In the genomic region with DNA sequence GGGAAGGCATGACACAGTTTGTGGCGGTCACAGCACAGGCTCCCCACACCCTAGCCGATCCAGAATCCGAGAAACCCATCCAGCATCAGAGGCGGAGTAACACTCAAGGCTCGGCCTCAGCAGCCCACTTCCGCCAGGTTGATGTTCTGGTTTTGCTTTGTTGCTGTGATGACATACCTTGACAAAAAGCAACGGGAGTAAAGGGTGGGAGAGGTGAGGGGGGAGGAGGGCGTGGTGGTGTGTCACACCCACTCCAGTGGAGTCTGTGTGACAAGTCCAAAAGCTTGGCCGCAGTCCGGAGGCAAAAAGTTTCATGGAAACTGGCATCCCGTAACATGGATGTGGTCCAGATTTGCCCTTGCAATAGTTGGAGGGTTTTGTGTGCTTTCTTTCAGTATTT, we compare ENCODE assay signal across 24 mouse cellular contexts. TPM values are rescaled to one million over a fixed set of nuclear protein-coding genes. Genes with fewer than 3 reads are reported as not detected.
A peak's percentile ranks its signal among the peaks of the same experiment; 100 is the strongest.
DNase-seq lines count a peak whose midpoint lies in the region; ATAC-seq and TF ChIP-seq lines count a peak whose summit lies in the region.
"Had no signal": no experiment of that assay in that cellular context is flagged by ENCODE, and none has a peak within 500 bp of the region (broad histone marks: within the 10 kb centered on the region; RNA-seq: fewer than 3 reads in every experiment).

No protein-coding gene starts in this region.

- H3K27ac ChIP-seq in ES-Bruce4 (ENCODE audit: insufficient read depth, low read length), result peak overlapping the region; percentile 35
- H3K27ac ChIP-seq in ES-E14 (ENCODE audit: insufficient read depth, low read depth, low read length, poor library complexity, severe bottlenecking), result peak overlapping the region; percentile 95
- no peak overlapping the region for H3K27ac ChIP-seq in intestine, postnatal 0 days (ENCODE audit: low read depth, low read length)
- H3K27ac ChIP-seq: forebrain, embryonic 10.5 days; forebrain, embryonic 13.5 days; hindbrain, embryonic 12.5 days; hindbrain, embryonic 15.5 days; intestine, embryonic 15.5 days had no signal

- in situ Hi-C loops in ES-E14 (cut with MboI; ENCODE audit: low sequenced_read_pairs in 2 of 2, unreplicated experiment in 2 of 2), result no loop called here

- H3K4me1 ChIP-seq in ES-Bruce4 (ENCODE audit: control insufficient read depth, insufficient read depth, low read length), result peaks cover 9% of the 10 kb centered on the region
- H3K4me1 ChIP-seq in ES-E14 (ENCODE audit: control insufficient read depth in 2 of 2, insufficient read depth in 2 of 2, low read length in 2 of 2, poor library complexity in 1 of 2), result peaks cover 7 to 32% of the 10 kb centered on the region in 2 experiments
- H3K4me1 ChIP-seq in intestine, postnatal 0 days (replicated peaks; ENCODE audit: control insufficient read depth, insufficient read depth, low read length), result no peaks in the 10 kb centered on the region
- H3K4me1 ChIP-seq: forebrain, embryonic 10.5 days; forebrain, embryonic 13.5 days; hindbrain, embryonic 12.5 days; hindbrain, embryonic 15.5 days; intestine, embryonic 15.5 days had no signal

- no peak overlapping the region for H3K4me2 ChIP-seq in intestine, postnatal 0 days (replicated peaks; ENCODE audit: low read depth)
- H3K4me2 ChIP-seq: forebrain, embryonic 13.5 days; heart, embryonic 11.5 days; hindbrain, embryonic 12.5 days; hindbrain, embryonic 15.5 days; intestine, embryonic 15.5 days had no signal

- WGBS in intestine, postnatal 0 days, result 83% methylated on average over 11 of the region's 11 CpGs

- DNase-seq in ES-E14 (ENCODE audit: low read depth, low spot score), result peak; percentile 76
- DNase-seq in ZHBTc4 (ENCODE audit: low read depth, low spot score), result peak; percentile 96
- no peak for DNase-seq in frontal cortex, postnatal 25 days (ENCODE audit: low spot score in 2 of 2)
- DNase-seq in thymus, postnatal 0 days (ENCODE audit: low spot score), result no peak
- DNase-seq: adrenal gland, postnatal 10 days; adrenal gland, postnatal 36 days; cerebellum, adult 18-20 months; cerebellum, adult 9-10 months; cerebellum, postnatal 14 days; gastrocnemius, postnatal 10 days; gastrocnemius, postnatal 36 days; heart, adult 11 months; kidney, adult 18-20 months had no signal

- no peak overlapping the region for H3K9ac ChIP-seq in ES-Bruce4 (ENCODE audit: low read depth, poor library complexity, severe bottlenecking)
- peak overlapping the region; percentile 57 for H3K9ac ChIP-seq in ES-E14 (ENCODE audit: insufficient read depth, low read depth, low read length, poor library complexity, severe bottlenecking)
- H3K9ac ChIP-seq in intestine, postnatal 0 days (ENCODE audit: low read depth, low read length), result no peak overlapping the region
- H3K9ac ChIP-seq: forebrain, embryonic 13.5 days; hindbrain, embryonic 12.5 days; hindbrain, embryonic 15.5 days; intestine, embryonic 15.5 days had no signal

- no peaks in the 10 kb centered on the region for H3K9me3 ChIP-seq in ES-Bruce4 (replicated peaks; ENCODE audit: control insufficient read depth, insufficient read depth, low read length, poor library complexity, severe bottlenecking)
- H3K9me3 ChIP-seq in ES-E14 (ENCODE audit: control insufficient read depth, insufficient read depth, low read depth, low read length), result no peaks in the 10 kb centered on the region
- H3K9me3 ChIP-seq in intestine, postnatal 0 days (ENCODE audit: control insufficient read depth), result no peaks in the 10 kb centered on the region
- H3K9me3 ChIP-seq: forebrain, embryonic 10.5 days; forebrain, embryonic 13.5 days; G1E; hindbrain, embryonic 12.5 days; hindbrain, embryonic 15.5 days; intestine, embryonic 15.5 days had no signal

- 0 out of 2 replicates have a peak, but pooled peaks have one; percentile 63 for TF ChIP-seq EP300 in ES-Bruce4 (IDR thresholded peaks at IDR 0.05; ENCODE audit: insufficient read depth, low read depth, low read length)

- no peak for ATAC-seq in intestine, postnatal 0 days
- ATAC-seq: forebrain, embryonic 13.5 days; forebrain, embryonic 16.5 days; intestine, embryonic 15.5 days; Patski had no signal

- TF ChIP-seq CTCF in ES-Bruce4 (IDR thresholded peaks at IDR 0.05; ENCODE audit: low read depth, low read length), result no peak
- no peak for TF ChIP-seq CTCF in intestine, postnatal 0 days (IDR thresholded peaks at IDR 0.05; ENCODE audit: low read depth)

- TF ChIP-seq POLR2A in ES-Bruce4 (IDR thresholded peaks at IDR 0.05; ENCODE audit: insufficient read depth, low read length), result no peak

- H3K36me3 ChIP-seq in ES-Bruce4 (ENCODE audit: control insufficient read depth, insufficient read depth, low read length, poor library complexity, severe bottlenecking) (no peaks in the 10 kb centered on the region), ES-E14 (ENCODE audit: control insufficient read depth, insufficient read depth, low read length, poor library complexity, severe bottlenecking) (no peaks in the 10 kb centered on the region)
- no peaks in the 10 kb centered on the region for H3K36me3 ChIP-seq in intestine, postnatal 0 days (ENCODE audit: control insufficient read depth, insufficient read depth)
- H3K36me3 ChIP-seq: forebrain, embryonic 10.5 days; G1E; hindbrain, embryonic 12.5 days; hindbrain, embryonic 15.5 days; intestine, embryonic 15.5 days had no signal

- peak overlapping the region; percentile 6 for H3K4me3 ChIP-seq in ES-Bruce4 (ENCODE audit: low read depth, low read length)
- peak overlapping the region; percentile 28 to 44 for H3K4me3 ChIP-seq in ES-E14 (ENCODE audit: insufficient read depth in 1 of 2, low read depth in 1 of 2, low read length in 2 of 2, poor library complexity in 1 of 2, severe bottlenecking in 1 of 2)
- no peak overlapping the region for H3K4me3 ChIP-seq in intestine, postnatal 0 days (ENCODE audit: low read depth, low read length)
- H3K4me3 ChIP-seq: forebrain, embryonic 10.5 days; forebrain, embryonic 13.5 days; hindbrain, embryonic 12.5 days; hindbrain, embryonic 15.5 days; intestine, embryonic 15.5 days had no signal

- H3K27me3 ChIP-seq in ES-Bruce4 (ENCODE audit: control insufficient read depth, insufficient read depth, low read length, poor library complexity, severe bottlenecking), result no peaks in the 10 kb centered on the region
- H3K27me3 ChIP-seq in intestine, postnatal 0 days (replicated peaks; ENCODE audit: control insufficient read depth, insufficient read depth, low read length), result no peaks in the 10 kb centered on the region
- H3K27me3 ChIP-seq: forebrain, embryonic 13.5 days; hindbrain, embryonic 12.5 days; hindbrain, embryonic 15.5 days; intestine, embryonic 15.5 days; Patski had no signal

TF ChIP-seq in ES-E14, 5 proteins besides CTCF, POLR2A, EP300 and RAD21:
- no peak for TF ChIP-seq MAFK (IDR thresholded peaks at IDR 0.05; ENCODE audit: insufficient read depth, low read depth, low read length)
- TF ChIP-seq HCFC1 (IDR thresholded peaks at IDR 0.05; ENCODE audit: borderline replicate concordance, insufficient read depth, low read length), result no peak
- TF ChIP-seq ZC3H11A (IDR thresholded peaks at IDR 0.05; ENCODE audit: borderline replicate concordance, low read depth, low read length), result no peak
- TF ChIP-seq ZNF384 (IDR thresholded peaks at IDR 0.05; ENCODE audit: low read depth, low read length), result no peak
- TF ChIP-seq CHD2 (IDR thresholded peaks at IDR 0.05; ENCODE audit: low read depth, low read length), result no peak

RNA-seq across cellular contexts. Expression of a gene that starts 22.7 kb away (rescaled TPM):
- polyA plus RNA-seq in ES-Bruce4 (2011; ENCODE audit: insufficient read depth, insufficient read length, low read depth, missing spikeins), result 1,120 and 1,155 TPM in 2 replicates
- total RNA-seq in ES-E14 (2012; rRNA removed), result 459 and 494 TPM in 2 replicates
- polyA plus RNA-seq in intestine, postnatal 0 days (2015; fragmentation: Nextera tagmentation; extraction: Ambion mirVana), result 131 TPM in 2 replicates
- 398 and 450 TPM in 2 replicates for polyA plus RNA-seq in thymus, postnatal 0 days (2015; fragmentation: Nextera tagmentation; extraction: Ambion mirVana)

RNA-seq across cellular contexts. Expression of a gene that starts 41.3 kb away (rescaled TPM):
- 26.5 and 27.7 TPM in 2 replicates for polyA plus RNA-seq in ES-Bruce4 (2011; ENCODE audit: insufficient read depth, insufficient read length, low read depth, missing spikeins)
- total RNA-seq in ES-E14 (2012; rRNA removed), result 14.4 and 18.2 TPM in 2 replicates
- 146 and 148 TPM in 2 replicates for polyA plus RNA-seq in intestine, postnatal 0 days (2015; fragmentation: Nextera tagmentation; extraction: Ambion mirVana)
- 195 and 218 TPM in 2 replicates for polyA plus RNA-seq in thymus, postnatal 0 days (2015; fragmentation: Nextera tagmentation; extraction: Ambion mirVana)

RNA-seq across cellular contexts. Expression of a gene that starts 45.6 kb away (rescaled TPM):
- polyA plus RNA-seq in ES-Bruce4 (2011; ENCODE audit: insufficient read depth, insufficient read length, low read depth, missing spikeins), result 5.6 and 9.0 TPM in 2 replicates
- 1.8 and 2.1 TPM in 2 replicates for total RNA-seq in ES-E14 (2012; rRNA removed)
- 7.9 and 8.1 TPM in 2 replicates for polyA plus RNA-seq in intestine, postnatal 0 days (2015; fragmentation: Nextera tagmentation; extraction: Ambion mirVana)
- polyA plus RNA-seq in thymus, postnatal 0 days (2015; fragmentation: Nextera tagmentation; extraction: Ambion mirVana), result 6.3 and 7.2 TPM in 2 replicates

Comparison
In these comparisons a context has a peak if more than half of its experiments do, and no peak if none do; other contexts are left out.
1. DNase-seq: peak in ES-E14 (single experiment) and ZHBTc4 (single experiment); none in frontal cortex, postnatal 25 days (0 of 2) and thymus, postnatal 0 days (single experiment).